Mouse (Mus musculus): Measurements from ENCODE around the gene Fndc9.

The Fndc9 gene

GRCm38 (mm10) chr11:46235334-46235733 is at the start of gene Fndc9:
Gene Fndc9 (plus strand): TSS chr11:46235531.
- in situ Hi-C loops (cut with MboI; ENCODE audit: unreplicated experiment in 2 of 2) = no loop called here

GRCm38 (mm10) chr11:46188283-46188682 is 47.0 kb upstream of the Fndc9 start:
- in situ Hi-C loops (cut with MboI; ENCODE audit: unreplicated experiment in 2 of 2) = no loop called here

GRCm38 (mm10) chr11:46194175-46194574 is 41.2 kb upstream of the Fndc9 start:
- in situ Hi-C loops (cut with MboI; ENCODE audit: unreplicated experiment in 2 of 2) = no loop called here

GRCm38 (mm10) chr11:46200664-46201063 is 34.7 kb upstream of the Fndc9 start:
- in situ Hi-C loops (cut with MboI; ENCODE audit: unreplicated experiment in 2 of 2) = loop anchor here in 1 of 2 experiments (25.0 kb wide), 1 partner anchor 163 kb away; no protein-coding TSS in a partner anchor

- in situ Hi-C loops (cut with MboI; ENCODE audit: unreplicated experiment in 2 of 2) = loop anchor here in 1 of 2 experiments (25.0 kb wide), 1 partner anchor 165 kb away; no protein-coding TSS in a partner anchor
Measured at GRCm38 (mm10) chr11:46201636-46202546, 33.4 kb upstream of the Fndc9 start.

- in situ Hi-C loops (cut with MboI; ENCODE audit: unreplicated experiment in 2 of 2) = loop anchor here in 1 of 2 experiments (25.0 kb wide), 1 partner anchor 165 kb away; no protein-coding TSS in a partner anchor
Measured at GRCm38 (mm10) chr11:46202547-46202887, 32.8 kb upstream of the Fndc9 start.

- in situ Hi-C loops (cut with MboI; ENCODE audit: unreplicated experiment in 2 of 2) = loop anchor here (5.0 to 25.0 kb wide), 2 partner anchors 168 to 248 kb away; partner anchors contain the start of gene Thg1l (in 1 of the 2)
Measured at GRCm38 (mm10) chr11:46204841-46205240, 30.5 kb upstream of the Fndc9 start.

GRCm38 (mm10) chr11:46205639-46206409 is 29.5 kb upstream of the Fndc9 start:
- in situ Hi-C loops (cut with MboI; ENCODE audit: unreplicated experiment in 2 of 2) = loop anchor here (5.0 to 25.0 kb wide), 2 partner anchors 169 to 249 kb away; partner anchors contain the start of gene Thg1l (in 1 of the 2)

GRCm38 (mm10) chr11:46209884-46210283 is 25.4 kb upstream of the Fndc9 start:
- in situ Hi-C loops (cut with MboI; ENCODE audit: unreplicated experiment in 2 of 2) = loop anchor here (5.0 to 25.0 kb wide), 4 partner anchors 78 to 255 kb away; partner anchors contain the start of gene Thg1l (in 2 of the 2)

- in situ Hi-C loops (cut with MboI; ENCODE audit: unreplicated experiment in 2 of 2) = loop anchor here (5.0 to 25.0 kb wide), 3 partner anchors 80 to 257 kb away; partner anchors contain the start of gene Thg1l (in 1 of the 2)
Measured at GRCm38 (mm10) chr11:46211858-46212257, 23.5 kb upstream of the Fndc9 start.

GRCm38 (mm10) chr11:46213844-46214243 is 21.5 kb upstream of the Fndc9 start:
- in situ Hi-C loops (cut with MboI; ENCODE audit: unreplicated experiment in 2 of 2) = loop anchor here (5.0 to 25.0 kb wide), 3 partner anchors 82 to 259 kb away; partner anchors contain the start of gene Thg1l (in 1 of the 2)

GRCm38 (mm10) chr11:46214368-46215230 is 20.7 kb upstream of the Fndc9 start:
- in situ Hi-C loops (cut with MboI; ENCODE audit: unreplicated experiment in 2 of 2) = loop anchor here (5.0 to 25.0 kb wide), 4 partner anchors 82 to 260 kb away; partner anchors contain the start of gene Thg1l (in 1 of the 2)

- in situ Hi-C loops (cut with MboI; ENCODE audit: unreplicated experiment in 2 of 2) = loop anchor here (5.0 to 25.0 kb wide), 3 partner anchors 178 to 261 kb away; partner anchors contain the start of gene Thg1l (in 1 of the 2)
Measured at GRCm38 (mm10) chr11:46215354-46215753, 20.0 kb upstream of the Fndc9 start.

- in situ Hi-C loops (cut with MboI; ENCODE audit: unreplicated experiment in 2 of 2) = loop anchor here (5.0 to 25.0 kb wide), 3 partner anchors 179 to 262 kb away; partner anchors contain the start of gene Thg1l (in 1 of the 2)
Measured at GRCm38 (mm10) chr11:46216669-46217068, 18.7 kb upstream of the Fndc9 start.

GRCm38 (mm10) chr11:46217686-46218085 is 17.6 kb upstream of the Fndc9 start:
- in situ Hi-C loops (cut with MboI; ENCODE audit: unreplicated experiment in 2 of 2) = loop anchor here (5.0 to 25.0 kb wide), 3 partner anchors 180 to 263 kb away; partner anchors contain the start of gene Thg1l (in 1 of the 2)

GRCm38 (mm10) chr11:46218584-46218983 is 16.7 kb upstream of the Fndc9 start:
- in situ Hi-C loops (cut with MboI; ENCODE audit: unreplicated experiment in 2 of 2) = loop anchor here (5.0 to 25.0 kb wide), 3 partner anchors 181 to 264 kb away; partner anchors contain the start of gene Thg1l (in 1 of the 2)

GRCm38 (mm10) chr11:46219380-46219779 is 16.0 kb upstream of the Fndc9 start:
- in situ Hi-C loops (cut with MboI; ENCODE audit: unreplicated experiment in 2 of 2) = loop anchor here (5.0 to 25.0 kb wide), 3 partner anchors 182 to 265 kb away; partner anchors contain the start of gene Thg1l (in 1 of the 2)

- in situ Hi-C loops (cut with MboI; ENCODE audit: unreplicated experiment in 2 of 2) = loop anchor here in 1 of 2 experiments (25.0 kb wide), 1 partner anchor 183 kb away; no protein-coding TSS in a partner anchor
Measured at GRCm38 (mm10) chr11:46220211-46220610, 15.1 kb upstream of the Fndc9 start.

GRCm38 (mm10) chr11:46223575-46223974 is 11.8 kb upstream of the Fndc9 start:
- in situ Hi-C loops (cut with MboI; ENCODE audit: unreplicated experiment in 2 of 2) = loop anchor here in 1 of 2 experiments (25.0 kb wide), 1 partner anchor 186 kb away; no protein-coding TSS in a partner anchor
